17 mouse cellular contexts compared by ENCODE assay signal in genomic region chr15:101552188-101552587, GRCm38 (mm10).
DNase-seq lines count a peak whose midpoint lies in the region; ATAC-seq lines count a peak whose summit lies in the region.
"Had no signal": no experiment of that assay in that cellular context is flagged by ENCODE, and none has a peak within 500 bp of the region (broad histone marks: within the 10 kb centered on the region; RNA-seq: fewer than 3 reads in every experiment).

No protein-coding gene starts in this region.

- ATAC-seq in frontal cortex, adult (ENCODE audit: low TSS enrichment), result peak; percentile 57; the same call in 1 of the 2 replicates
- ATAC-seq: forebrain, embryonic 15.5 days had no signal

- no peak for DNase-seq in frontal cortex, postnatal 14 days (ENCODE audit: low spot score in 2 of 2)
- DNase-seq in layer of hippocampus, adult 9-11 months, result peak; percentile 20
- no peak for DNase-seq in layer of hippocampus, adult 11-12 months (ENCODE audit: low spot score)
- peak; percentile 55 for DNase-seq in brain, adult 2 months (ENCODE audit: low read depth, low spot score)
- peak; percentile 44 for DNase-seq in telencephalon, adult 2 months (ENCODE audit: low read depth, low spot score)
- no peak for DNase-seq in urinary bladder, postnatal 25 days (ENCODE audit: low spot score)
- DNase-seq: adrenal gland, adult 2 months; adrenal gland, postnatal 10 days; adrenal gland, postnatal 25 days; cerebellum, adult 11-12 months; cerebellum, adult 8-10 months; cerebellum, adult 9-11 months; cerebellum, postnatal 14 days; cerebellum, postnatal 36 days; embryo, embryonic 11 days had no signal

Comparison
In these comparisons a context has a peak if more than half of its experiments do, and no peak if none do; other contexts are left out.
1. DNase-seq: peak in layer of hippocampus, adult 9-11 months (single experiment), brain, adult 2 months (single experiment) and telencephalon, adult 2 months (single experiment); none in frontal cortex, postnatal 14 days (0 of 2), layer of hippocampus, adult 11-12 months (single experiment) and urinary bladder, postnatal 25 days (single experiment).